Mouse (Mus musculus) embryo, embryonic 10 days (tissue): ENCODE data around the gene Spata21.

ENCODE experiments used
- DNase-seq: peaks from one replicate; pipeline ENCODE4 v3.0.0-alpha.2; 2015; ENCODE audit warnings: low spot score

The Spata21 gene

GRCm38 (mm10) chr4:141088033-141088432 is at the start of gene Spata21:
Gene Spata21, plus strand, starts transcription at chr4:141088333.
- DNase-seq = no peak

GRCm38 (mm10) chr4:141041117-141041516 is 47.0 kb upstream of the Spata21 start:
- DNase-seq = no peak

DNA sequence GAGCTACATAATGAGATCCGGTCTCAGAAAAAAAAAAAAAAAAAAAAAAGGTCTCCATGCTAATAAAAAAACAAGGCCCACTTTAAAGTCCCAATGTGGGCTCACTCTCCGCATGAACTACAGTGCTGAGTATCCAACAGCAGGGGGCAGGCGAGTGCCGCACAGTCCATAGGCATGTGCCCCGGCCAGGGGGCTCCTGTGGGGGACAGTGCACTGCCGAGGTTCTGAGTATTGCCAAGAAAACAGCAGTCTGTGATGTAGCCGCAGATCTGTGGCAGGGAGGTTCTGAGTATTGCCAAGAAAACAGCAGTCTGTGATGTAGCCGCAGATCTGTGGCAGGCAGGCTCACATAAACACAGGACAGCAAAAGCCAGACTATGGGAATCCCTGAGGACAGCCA is 43.3 kb upstream of the Spata21 start:
- DNase-seq = peak; percentile 87

- peak; percentile 33 for DNase-seq
These were observed 39.2 kb upstream of the Spata21 start for GRCm38 (mm10) chr4:141048810-141049475.

- DNase-seq = peak; percentile 89
These were observed 38.7 kb upstream of the Spata21 start for GRCm38 (mm10) chr4:141049476-141049835.

DNA sequence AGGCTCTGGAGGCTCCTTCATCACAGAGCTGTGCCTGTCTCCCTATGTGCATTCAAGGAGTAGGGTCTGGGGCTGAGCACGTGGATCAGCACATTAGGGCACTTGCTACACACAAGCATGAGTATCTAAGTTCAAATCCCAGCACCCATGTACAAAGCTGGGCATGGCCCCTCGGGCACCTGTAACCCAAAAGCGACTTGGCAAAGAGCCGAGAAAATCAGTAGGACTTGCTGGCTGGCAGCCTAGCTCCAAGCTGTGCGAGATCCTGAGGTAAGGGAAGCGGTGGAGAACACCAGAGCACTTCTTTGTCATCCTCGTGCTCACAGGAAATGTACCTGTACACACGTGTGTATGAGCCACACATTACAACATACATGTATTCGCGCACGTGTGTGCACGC is 35.7 kb upstream of the Spata21 start:
- no peak for DNase-seq

DNA sequence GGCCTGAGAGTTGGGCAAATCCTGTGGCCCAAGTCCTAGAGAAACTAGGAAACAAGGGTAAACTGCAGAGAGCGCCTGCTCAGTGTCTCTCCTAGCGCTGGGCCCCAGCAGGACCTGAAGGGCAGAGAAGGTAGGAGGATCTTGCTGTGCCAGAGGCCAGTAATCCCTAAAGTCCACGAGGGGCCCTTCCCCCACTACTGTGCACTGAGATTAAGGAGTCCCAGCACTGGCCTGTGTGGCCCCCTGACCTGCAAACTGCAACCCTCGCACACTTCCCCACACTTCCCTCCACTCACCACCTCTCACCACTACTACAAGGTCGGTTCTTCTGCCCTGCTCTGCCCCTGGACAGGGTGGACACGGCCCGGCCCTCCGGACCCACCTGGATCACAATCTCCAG is 35.0 kb upstream of the Spata21 start:
- no peak for DNase-seq

- peak; percentile 70 for DNase-seq
These were observed 34.5 kb upstream of the Spata21 start for GRCm38 (mm10) chr4:141053568-141054161.

DNA sequence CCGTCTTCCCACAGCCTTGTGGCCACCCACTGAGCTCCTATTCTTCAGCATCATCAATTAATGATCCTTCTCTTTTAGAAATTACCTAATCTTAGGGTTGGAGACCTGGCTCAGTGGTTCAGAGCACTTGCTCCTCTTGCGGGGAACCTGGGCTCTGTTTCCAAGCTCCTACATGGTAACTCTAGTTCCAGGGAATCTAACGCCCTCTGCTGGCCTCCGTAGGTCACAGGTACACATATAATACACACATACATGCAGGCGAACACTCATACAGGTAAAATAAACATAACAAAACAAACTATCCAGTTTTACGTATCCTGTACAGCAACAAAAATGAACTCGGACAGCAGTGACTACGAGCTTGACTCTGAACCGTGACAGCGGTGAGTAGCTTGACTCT is 31.2 kb upstream of the Spata21 start:
- DNase-seq = no peak

DNA sequence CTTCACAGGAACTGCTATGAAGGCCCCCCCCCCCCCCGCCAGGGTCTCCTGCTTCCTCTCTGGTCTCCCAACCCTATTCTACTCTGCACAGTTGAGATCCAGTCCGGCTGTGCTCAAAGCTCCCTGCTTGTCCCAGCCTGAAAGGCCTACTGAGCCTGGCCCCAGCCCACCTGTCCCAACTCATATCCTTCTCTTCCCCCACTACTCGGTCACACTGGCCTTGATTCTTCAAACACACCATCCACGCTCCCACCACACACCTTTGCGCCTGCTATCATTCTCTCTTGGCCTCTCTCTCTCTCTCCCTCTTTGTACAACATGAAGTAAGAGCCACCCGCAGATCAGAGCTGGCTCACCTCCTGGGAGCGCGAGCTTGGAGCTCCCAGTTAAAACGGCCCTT is 29.3 kb upstream of the Spata21 start:
- no peak for DNase-seq

DNA sequence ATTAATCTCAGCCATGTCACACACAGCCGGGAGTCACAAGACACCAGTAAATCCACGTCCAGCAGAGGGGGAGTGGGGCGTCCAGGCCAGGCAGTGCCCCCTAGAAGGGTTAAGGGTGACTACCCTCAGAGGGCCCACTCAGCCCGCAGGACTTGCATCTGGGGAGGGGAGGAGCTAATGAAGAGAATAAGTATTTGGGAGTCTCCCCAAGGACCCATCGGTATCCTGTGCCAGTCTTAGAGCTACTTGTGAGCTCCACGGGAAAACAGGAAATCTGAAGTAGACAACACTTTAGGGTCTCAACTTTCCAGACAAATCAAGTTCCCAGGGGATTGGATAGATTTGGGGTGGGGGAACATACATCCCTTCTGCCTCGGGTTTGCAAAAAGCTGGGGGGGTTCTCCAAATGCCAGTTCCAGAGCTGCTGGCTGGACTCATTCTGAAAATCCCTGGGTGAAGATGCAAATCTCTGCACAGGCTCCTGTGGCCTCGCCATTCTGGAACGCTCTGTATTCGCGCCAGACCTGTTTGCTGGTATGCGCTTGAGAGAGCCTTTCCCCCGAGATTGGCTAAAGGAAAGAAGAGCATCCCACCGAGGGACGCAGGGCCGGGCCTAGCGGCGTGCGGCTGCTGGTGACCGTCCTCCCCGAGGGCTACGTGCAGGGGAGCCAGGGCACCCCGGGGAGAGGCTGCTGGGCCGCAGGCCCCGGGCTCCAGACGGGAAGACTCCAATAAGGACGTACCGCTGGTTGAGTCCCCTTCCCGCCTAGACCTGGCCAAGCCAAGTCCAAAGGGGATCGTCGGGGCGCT is 28.3 kb upstream of the Spata21 start:
- DNase-seq = peak; percentile 52

DNA sequence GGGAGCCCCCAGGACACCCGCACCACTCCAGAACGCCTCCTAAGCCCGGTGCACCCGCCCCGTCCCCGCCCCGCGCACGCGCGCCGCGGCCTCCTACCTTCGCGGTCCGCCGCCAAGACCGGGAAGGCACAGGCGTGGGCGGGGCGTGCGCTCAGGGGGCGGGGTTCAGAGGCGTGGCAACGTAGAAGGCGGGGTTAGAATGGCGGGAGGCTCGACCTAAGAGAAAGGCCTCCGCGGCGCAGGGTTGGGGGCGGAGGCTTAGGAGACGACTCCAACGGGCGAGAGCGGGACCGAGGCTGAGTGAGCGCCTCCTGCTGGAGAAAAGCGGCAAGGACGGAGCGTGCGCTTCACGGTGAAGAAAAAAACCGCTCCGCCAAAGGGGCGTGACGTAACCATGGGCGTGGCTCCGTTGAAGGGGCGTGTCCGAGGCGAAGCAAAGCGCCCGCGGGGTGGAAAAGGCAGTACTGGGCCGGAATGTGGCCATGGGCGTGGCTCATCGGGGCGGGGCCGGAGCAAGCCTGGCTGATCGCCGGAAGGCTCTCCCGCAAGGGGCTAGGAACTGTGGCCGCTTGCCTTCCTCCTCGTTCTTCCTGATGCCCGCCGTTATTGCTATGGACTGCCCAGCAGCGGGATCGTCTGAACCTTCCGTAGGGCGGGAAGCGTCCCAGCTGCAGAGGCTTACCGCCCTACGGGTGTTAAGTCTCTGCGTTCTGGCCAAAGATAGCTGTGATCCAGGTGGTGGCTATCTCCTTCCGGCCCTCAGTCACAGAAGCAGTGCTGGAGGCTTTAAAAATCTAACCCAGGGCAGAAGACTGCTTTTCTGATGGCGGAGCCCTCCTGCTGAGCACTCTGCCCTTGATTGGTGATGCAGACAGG is 27.5 kb upstream of the Spata21 start, which contains the start of gene Crocc:
Gene Crocc, minus strand, starts transcription at position 125 of the 876 bp plus-strand sequence.
- peak; percentile 100 for DNase-seq

GRCm38 (mm10) chr4:141064104-141064659 is 24.0 kb upstream of the Spata21 start:
- no peak for DNase-seq

DNA sequence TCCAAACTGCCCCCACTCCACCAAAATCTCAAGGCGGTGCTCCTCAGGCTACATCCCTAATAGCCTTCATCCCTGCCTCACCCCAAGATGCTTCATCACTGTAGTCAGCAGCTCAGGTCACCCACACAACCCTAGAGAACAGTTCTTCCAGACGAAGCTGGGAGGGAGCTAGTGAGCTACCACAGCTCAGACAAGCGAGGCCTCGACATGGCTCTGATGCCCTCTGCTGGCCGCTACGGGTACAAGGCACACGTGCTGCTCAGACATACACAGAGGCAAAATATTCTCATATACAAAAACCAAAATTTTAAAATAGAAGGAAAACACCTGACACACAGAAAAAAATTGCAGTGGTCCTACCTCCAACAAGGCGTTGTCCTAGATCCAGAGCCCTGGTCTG is 23.0 kb upstream of the Spata21 start:
- DNase-seq = peak; percentile 96

- DNase-seq = no peak
These were observed 21.2 kb upstream of the Spata21 start for GRCm38 (mm10) chr4:141066709-141067515.

DNA sequence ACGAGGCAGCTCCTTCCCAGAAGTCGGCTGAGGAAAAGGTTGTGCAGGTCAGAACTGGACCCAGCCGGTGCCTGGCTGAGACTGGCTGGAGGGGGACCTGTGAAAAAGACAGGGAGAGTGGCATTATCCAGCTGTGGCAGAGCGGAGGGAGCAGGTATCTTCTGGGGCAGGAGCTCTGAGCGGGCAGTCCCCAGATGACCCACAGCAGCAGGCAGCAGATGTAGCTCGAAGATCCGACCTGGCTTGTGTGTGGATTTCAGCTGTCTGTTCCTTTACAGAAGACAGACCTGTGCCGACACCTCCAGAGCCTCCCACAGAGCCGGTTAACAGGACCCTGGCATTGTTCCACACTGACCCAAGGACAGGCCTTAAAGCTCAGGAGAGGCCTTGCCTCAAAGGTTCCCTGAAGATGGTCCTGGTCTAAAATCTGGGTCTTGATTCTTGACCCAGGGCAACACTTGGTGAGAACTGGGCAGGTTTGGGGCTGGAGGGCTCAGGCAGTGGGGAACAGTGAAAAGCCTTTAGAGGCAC is 20.6 kb upstream of the Spata21 start:
- no peak for DNase-seq

- no peak for DNase-seq
These were observed 19.5 kb upstream of the Spata21 start for GRCm38 (mm10) chr4:141068655-141069054.

GRCm38 (mm10) chr4:141069731-141070130 is 18.4 kb upstream of the Spata21 start:
- DNase-seq = peak; percentile 78

GRCm38 (mm10) chr4:141072502-141072901 is 15.6 kb upstream of the Spata21 start:
- DNase-seq = no peak

- no peak for DNase-seq
These were observed 14.5 kb upstream of the Spata21 start for GRCm38 (mm10) chr4:141073661-141074060.

GRCm38 (mm10) chr4:141074109-141074508 is 14.0 kb upstream of the Spata21 start:
- DNase-seq = no peak
